Mouse (Mus musculus): Measurements from ENCODE around the gene Adipoq. TPM values are rescaled to one million over a fixed set of nuclear protein-coding genes. Genes with fewer than 3 reads are reported as not detected.

The Adipoq gene
- total RNA-seq, 2 experiments from 2014 or later = 12.2 TPM; not detected in 1

- ATAC-seq (replicated peaks; ENCODE audit: low FRiP score, poor library complexity, severe bottlenecking) = no peak
Observed at GRCm38 (mm10) chr16:23113903-23114302, 32.4 kb upstream of the Adipoq start.

GRCm38 (mm10) chr16:23114339-23115171 lies 31.8 kb upstream of the Adipoq start:
- ATAC-seq (replicated peaks; ENCODE audit: low FRiP score, poor library complexity, severe bottlenecking) = no peak

DNA sequence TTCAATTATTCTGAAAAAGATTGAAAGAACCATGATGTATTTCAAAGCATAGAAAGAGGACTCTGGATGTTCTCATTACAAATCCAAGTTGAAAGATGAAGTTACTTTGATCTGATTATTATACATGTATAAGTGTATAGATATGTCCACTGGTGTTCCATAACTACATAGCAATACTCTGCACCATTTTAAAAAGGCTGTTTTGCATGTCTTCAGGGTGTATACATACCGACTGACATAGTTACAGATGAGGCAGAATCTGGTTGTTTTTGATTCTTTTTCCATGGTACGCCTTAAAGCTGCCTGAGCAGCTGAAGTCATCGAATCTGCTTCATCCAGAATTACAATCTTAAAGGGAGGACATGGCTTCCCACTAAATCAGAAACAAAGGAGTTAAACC lies 30.9 kb upstream of the Adipoq start:
- ATAC-seq (replicated peaks; ENCODE audit: low FRiP score, poor library complexity, severe bottlenecking) = no peak

GRCm38 (mm10) chr16:23117173-23117572 lies 29.2 kb upstream of the Adipoq start:
- no peak for ATAC-seq (replicated peaks; ENCODE audit: low FRiP score, poor library complexity, severe bottlenecking)

- ATAC-seq (replicated peaks; ENCODE audit: low FRiP score, poor library complexity, severe bottlenecking) = no peak
Observed at GRCm38 (mm10) chr16:23122446-23122845, 23.9 kb upstream of the Adipoq start.

DNA sequence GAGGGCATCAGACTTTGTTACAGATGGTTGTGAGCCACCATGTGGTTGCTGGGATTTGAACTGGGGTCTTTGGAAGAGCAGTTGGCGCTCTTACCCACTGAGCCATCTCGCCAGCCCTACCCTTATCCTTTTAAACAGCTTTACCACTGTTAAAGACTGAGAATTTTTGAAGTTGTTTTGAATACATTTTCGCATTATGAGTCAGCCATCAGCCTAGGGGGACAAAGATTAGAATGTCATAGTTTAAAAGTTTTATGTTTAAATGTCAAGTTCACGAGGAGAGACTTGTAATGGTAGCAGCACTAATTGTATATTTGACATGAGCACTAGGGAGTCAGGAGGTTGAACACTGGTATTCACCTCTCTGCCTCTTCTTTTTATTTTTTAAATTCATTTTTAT lies 23.2 kb upstream of the Adipoq start:
- ATAC-seq (replicated peaks; ENCODE audit: low FRiP score, poor library complexity, severe bottlenecking) = no peak

DNA sequence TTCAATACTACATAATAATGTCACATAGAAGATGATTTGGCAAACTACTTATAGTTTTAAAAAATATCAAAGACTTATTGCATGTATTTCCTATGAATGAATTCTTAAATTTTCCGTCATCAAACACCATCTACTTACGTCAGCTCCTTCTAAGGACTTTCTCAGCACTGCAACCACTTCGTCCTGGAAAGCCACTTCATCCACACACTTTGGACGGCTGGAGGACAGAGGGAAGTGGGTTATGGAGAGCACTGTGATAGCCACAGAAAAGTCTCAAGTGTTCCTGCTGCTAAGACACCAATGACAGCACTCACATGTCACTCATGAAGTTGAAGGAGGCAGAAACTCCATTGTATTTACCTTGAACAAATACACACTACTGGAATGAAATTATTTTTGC lies 21.9 kb upstream of the Adipoq start:
- ATAC-seq (replicated peaks; ENCODE audit: low FRiP score, poor library complexity, severe bottlenecking) = no peak

DNA sequence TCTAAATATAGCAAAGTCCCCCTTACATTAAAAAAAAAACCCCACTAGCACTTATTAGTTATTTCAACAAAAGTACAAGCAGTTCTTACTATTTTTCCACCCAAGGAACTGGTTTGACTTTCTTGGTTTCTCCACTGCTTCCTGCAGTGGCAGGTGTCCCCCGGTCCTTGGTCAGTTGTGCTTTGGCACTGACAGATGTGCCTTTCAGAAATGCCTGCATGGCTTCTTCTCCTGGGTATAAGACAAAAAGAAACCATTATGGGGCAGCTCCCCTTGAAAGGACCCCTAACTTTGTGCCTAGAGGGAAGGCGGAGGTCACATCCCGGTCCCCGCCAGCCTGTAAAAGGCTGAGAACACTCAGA lies 19.0 kb upstream of the Adipoq start:
- peak; percentile 32 for ATAC-seq (replicated peaks; ENCODE audit: low FRiP score, poor library complexity, severe bottlenecking)

DNA sequence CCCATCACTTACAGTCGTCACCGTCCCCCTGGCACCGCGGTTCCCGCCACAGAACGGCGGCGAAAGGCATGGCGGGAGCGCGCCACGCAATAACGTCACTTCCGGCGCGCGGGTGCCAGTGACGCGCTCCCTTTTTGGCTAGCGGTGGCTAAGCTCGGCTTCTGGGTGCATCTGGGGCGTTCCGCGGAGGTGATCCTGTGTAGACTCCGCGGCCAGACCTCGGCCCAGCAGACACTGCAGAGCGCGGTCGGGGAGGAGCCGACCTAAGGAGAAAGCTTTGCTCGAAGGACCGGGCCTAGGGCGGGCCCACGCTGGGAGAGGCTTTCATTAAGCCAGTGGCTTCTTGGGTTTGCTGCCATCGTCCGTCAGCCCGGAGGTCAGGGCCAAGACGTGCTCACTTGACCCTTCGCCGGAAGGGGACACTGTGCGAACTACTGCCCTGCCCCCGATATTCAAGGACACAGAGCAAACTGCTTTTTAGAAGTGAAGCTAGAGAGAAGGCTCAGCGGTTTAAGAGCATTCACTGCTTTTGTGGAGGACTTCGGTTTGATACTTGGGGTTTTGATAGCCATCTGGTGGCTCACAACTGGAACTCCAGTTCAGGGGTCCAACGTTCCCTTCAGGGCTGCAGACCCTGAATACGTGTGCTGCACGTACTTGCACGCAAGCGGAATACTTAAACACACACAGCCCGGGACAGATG lies 18.5 kb upstream of the Adipoq start, which contains the start of gene Rfc4:
Rfc4 (minus strand) TSS at position 65 of the 703 bp plus-strand sequence.
- ATAC-seq (replicated peaks; ENCODE audit: low FRiP score, poor library complexity, severe bottlenecking) = peak; percentile 99

- ATAC-seq (replicated peaks; ENCODE audit: low FRiP score, poor library complexity, severe bottlenecking) = no peak
Observed at GRCm38 (mm10) chr16:23130303-23130702, 16.0 kb upstream of the Adipoq start.

DNA sequence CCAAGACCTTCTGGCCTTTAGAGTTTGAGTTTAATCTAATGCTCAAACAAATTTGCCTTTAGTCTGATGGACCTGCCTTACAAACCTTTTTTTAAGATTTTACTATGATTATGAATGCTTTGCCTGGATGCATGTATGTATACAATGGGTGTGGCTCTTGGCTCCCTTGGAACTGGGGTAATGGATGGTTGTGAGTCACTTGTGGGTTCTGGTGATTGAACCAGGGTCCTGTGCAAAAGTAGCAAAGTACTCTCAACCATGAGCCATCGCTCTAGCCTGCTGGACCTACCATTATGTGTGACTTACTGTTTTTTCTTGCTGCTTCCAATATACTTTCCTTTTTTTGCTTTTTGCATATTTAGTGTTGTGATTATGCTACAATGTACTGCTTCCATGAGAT lies 14.0 kb upstream of the Adipoq start:
- ATAC-seq (replicated peaks; ENCODE audit: low FRiP score, poor library complexity, severe bottlenecking) = no peak

GRCm38 (mm10) chr16:23135421-23136149 lies 10.8 kb upstream of the Adipoq start:
- ATAC-seq (replicated peaks; ENCODE audit: low FRiP score, poor library complexity, severe bottlenecking) = no peak

- ATAC-seq (replicated peaks; ENCODE audit: low FRiP score, poor library complexity, severe bottlenecking) = no peak
Observed at GRCm38 (mm10) chr16:23136406-23136970, 9.8 kb upstream of the Adipoq start.

- no peak for ATAC-seq (replicated peaks; ENCODE audit: low FRiP score, poor library complexity, severe bottlenecking)
Observed at GRCm38 (mm10) chr16:23140911-23141310, 5.4 kb upstream of the Adipoq start.

DNA sequence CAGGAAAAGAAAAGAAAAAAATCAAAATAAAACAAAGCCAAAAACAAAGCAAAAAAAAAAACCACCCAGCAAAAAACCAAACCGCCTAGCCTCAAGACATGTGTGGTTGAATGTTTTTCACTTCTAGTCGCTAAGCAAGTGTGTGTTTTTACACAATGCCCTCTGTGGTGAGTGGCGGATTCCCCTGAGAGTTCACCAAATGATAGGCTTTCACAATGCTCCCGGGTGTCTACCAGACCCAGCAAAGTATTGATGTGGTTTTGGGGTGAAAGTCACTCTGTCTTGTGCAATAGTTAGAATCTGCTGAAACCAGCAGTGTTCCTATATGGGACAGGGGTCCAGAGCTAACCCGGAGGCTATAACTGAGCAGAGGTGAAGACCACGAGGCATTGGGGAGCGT lies 2.0 kb upstream of the Adipoq start:
- ATAC-seq (replicated peaks; ENCODE audit: low FRiP score, poor library complexity, severe bottlenecking) = no peak

GRCm38 (mm10) chr16:23145211-23145610 lies 1.1 kb upstream of the Adipoq start:
- no peak for ATAC-seq (replicated peaks; ENCODE audit: low FRiP score, poor library complexity, severe bottlenecking)

DNA sequence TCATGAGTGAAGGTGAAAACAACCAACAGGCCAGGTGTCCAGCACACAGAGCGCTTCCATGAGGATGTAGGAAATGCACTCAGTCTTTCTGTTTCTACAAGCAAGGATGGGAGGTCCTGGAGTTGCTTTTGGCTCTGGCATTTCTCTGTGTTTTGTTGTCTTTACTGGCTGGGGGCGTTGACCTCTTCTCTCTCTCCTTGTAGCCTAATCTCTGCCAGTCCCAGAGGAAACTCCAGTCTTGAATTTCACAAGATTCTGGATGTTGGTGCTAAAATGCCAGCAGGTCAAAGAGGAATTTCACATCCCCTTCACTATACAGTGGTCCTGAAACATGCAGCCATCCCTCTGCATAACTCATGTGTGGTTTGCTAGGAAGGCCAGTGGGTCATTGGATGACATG lies 2.6 kb downstream of the Adipoq start:
- ATAC-seq (replicated peaks; ENCODE audit: low FRiP score, poor library complexity, severe bottlenecking) = no peak

GRCm38 (mm10) chr16:23149396-23149795 lies 3.1 kb downstream of the Adipoq start:
- ATAC-seq (replicated peaks; ENCODE audit: low FRiP score, poor library complexity, severe bottlenecking) = no peak

GRCm38 (mm10) chr16:23151423-23151822 lies 5.1 kb downstream of the Adipoq start:
- ATAC-seq (replicated peaks; ENCODE audit: low FRiP score, poor library complexity, severe bottlenecking) = no peak

- no peak for ATAC-seq (replicated peaks; ENCODE audit: low FRiP score, poor library complexity, severe bottlenecking)
Observed at GRCm38 (mm10) chr16:23154261-23154660, 7.9 kb downstream of the Adipoq start.
